Mouse (Mus musculus) heart, adult 2 months (tissue): ENCODE measurements around the gene Msln.

Source experiments
- CTCF ChIP-seq: fragments of 200-600 bp; IDR thresholded peaks from 2 replicates; pipeline ENCODE4 v1.8.1; 2022; ENCODE audit warnings: antibody characterized with exemption, mild to moderate bottlenecking, moderate library complexity
- POLR2A ChIP-seq: fragments of 200-500 bp; IDR thresholded peaks from 2 replicates; pipeline ENCODE4 v1.6.1; 2011; ENCODE audit warnings: mild to moderate bottlenecking, low read depth, low read length, control low read depth; ENCODE audit not compliant: insufficient read depth

GRCm38 (mm10) chr17:25783861-25784574 is 29.8 kb upstream of the Msln start:
- TF ChIP-seq CTCF (no peak), POLR2A (peak; percentile 39; the same call in 1 of the 2 replicates)
